Mouse (Mus musculus) Patski (cell line): ENCODE results near the gene Rassf1. TPM values are rescaled to one million over a fixed set of nuclear protein-coding genes. Genes with fewer than 3 reads are reported as not detected.

Source experiments
- ATAC-seq: fragments of 100-300 bp; one replicate; pipeline ENCODE4 v1.8.0; 2021
- CTCF ChIA-PET: fragments of 350-600 bp; sonication (Branson Sonifier 250); formaldehyde crosslinking; loops from one replicate; lab custom pipeline; 2022; ENCODE audit warnings: inconsistent platforms; lab: Charles Lee
- POLR2A ChIA-PET: fragments of 350-600 bp; sonication (Branson Sonifier 250); formaldehyde crosslinking; loops from one replicate; lab custom pipeline; 2022; ENCODE audit warnings: antibody characterized with exemption, inconsistent platforms; lab: Charles Lee
- DNase-seq: peaks from one replicate; pipeline ENCODE4 v3.0.0-alpha.2; 2011; ENCODE audit warnings: low read depth, low spot score
- H3K27me3 ChIP-seq: fragments of 371-371 bp; one replicate; pipeline ENCODE4 v1.5.1; 2021
- CTCF ChIP-seq: fragments of 100-300 bp; IDR thresholded peaks from one replicate; pipeline ENCODE4 v1.5.1; 2021
- in situ Hi-C: fragments of 300-500 bp; cut with MboI; formaldehyde crosslinking; loops from 3 replicates; pipeline ENCODE4 v1.11.1; 2018; ENCODE audit warnings: low pct_unique_long_range_greater_than_20kb, mixed read lengths
- polyA plus RNA-seq: library from polyadenylated mRNA; unstranded; gene quantifications from one replicate; pipeline ENCODE4 v1.2.3, GENCODE M21; 2021

The Rassf1 gene
- polyA plus RNA-seq, 1 experiment from 2014 or later: 51.8 TPM

DNA sequence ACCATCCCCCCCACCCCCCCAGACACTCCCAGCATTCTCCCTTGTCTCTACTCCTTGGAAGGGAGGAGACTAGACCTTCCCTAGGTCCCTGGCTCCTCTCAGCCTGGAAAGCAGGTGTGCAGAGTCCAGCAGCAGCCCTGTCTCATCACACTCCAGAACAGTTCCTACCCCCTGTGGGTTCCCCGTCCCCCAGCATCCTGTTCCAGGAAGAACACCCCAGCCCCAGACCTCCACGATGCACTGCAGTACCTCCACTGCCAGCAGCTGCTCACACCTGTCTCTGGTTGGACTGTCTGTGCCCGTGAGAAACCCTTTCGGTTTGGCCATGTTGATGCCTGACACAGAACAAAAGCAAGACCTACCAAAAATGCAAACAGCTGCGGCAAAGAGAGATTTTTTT lies 30.2 kb upstream of the Rassf1 start:
- in situ Hi-C loops: no loop called here
- TF ChIP-seq CTCF: no peak
- peaks cover 36% of the 10 kb centered on the region for H3K27me3 ChIP-seq
- DNase-seq: no peak
- POLR2A ChIA-PET: no interaction called here
- CTCF ChIA-PET: no interaction called here
- no peak for ATAC-seq

DNA sequence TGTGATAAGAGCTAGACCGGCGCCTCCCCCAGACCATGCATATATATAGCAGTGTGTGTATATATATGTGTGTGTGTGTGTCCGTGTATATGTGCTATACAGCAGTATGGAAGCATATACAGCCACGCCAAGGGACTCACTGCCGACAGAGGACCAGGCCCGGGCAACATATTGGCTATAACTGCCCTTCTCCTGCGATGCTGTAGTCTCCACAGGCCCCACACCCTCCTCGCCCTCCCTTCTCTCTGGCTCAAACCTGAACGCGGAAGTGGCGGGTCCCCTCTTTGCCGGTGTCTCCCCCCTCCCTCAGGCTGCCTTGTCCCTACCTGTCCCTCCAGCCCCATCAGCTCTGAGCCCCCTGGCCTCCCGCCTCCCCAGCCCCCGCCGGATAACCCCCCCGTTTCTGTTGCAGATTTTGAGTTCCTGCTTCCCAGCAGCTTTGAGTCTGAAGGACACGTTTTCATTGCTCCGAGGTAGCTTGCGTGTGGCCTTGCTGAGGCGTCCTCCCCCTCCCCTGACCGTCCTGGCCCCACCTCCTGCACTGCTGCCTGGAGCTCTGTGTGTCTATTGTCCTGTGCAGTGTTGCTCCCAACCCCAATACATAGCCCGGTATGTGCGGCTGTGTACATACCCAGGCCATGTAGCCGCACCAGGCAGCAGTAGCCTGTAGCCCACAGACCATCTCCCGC lies 29.5 kb upstream of the Rassf1 start:
- in situ Hi-C loops: no loop called here
- ChIA-PET POLR2A (no interaction called here), CTCF (no interaction called here)
- ATAC-seq (no peak), DNase-seq (no peak)
- no peak for TF ChIP-seq CTCF
- peaks cover 42% of the 10 kb centered on the region for H3K27me3 ChIP-seq

- ChIA-PET CTCF (no interaction called here), POLR2A (no interaction called here)
- no peak for ATAC-seq
- no peak for TF ChIP-seq CTCF
- H3K27me3 ChIP-seq: peaks cover 44% of the 10 kb centered on the region
- in situ Hi-C loops: no loop called here
- DNase-seq: no peak
Measured at GRCm38 (mm10) chr9:107522400-107522711, 29.0 kb upstream of the Rassf1 start.

- POLR2A ChIA-PET: no interaction called here
- ATAC-seq: no peak
- in situ Hi-C loops: loop anchor here (25.0 kb wide), 1 partner anchor 839 kb away; the partner anchor contains the start of gene Tex264
- DNase-seq: no peak
- no peak for TF ChIP-seq CTCF
- peaks cover 32% of the 10 kb centered on the region for H3K27me3 ChIP-seq
- CTCF ChIA-PET: no interaction called here
Measured at GRCm38 (mm10) chr9:107526198-107527026, 24.9 kb upstream of the Rassf1 start.

DNA sequence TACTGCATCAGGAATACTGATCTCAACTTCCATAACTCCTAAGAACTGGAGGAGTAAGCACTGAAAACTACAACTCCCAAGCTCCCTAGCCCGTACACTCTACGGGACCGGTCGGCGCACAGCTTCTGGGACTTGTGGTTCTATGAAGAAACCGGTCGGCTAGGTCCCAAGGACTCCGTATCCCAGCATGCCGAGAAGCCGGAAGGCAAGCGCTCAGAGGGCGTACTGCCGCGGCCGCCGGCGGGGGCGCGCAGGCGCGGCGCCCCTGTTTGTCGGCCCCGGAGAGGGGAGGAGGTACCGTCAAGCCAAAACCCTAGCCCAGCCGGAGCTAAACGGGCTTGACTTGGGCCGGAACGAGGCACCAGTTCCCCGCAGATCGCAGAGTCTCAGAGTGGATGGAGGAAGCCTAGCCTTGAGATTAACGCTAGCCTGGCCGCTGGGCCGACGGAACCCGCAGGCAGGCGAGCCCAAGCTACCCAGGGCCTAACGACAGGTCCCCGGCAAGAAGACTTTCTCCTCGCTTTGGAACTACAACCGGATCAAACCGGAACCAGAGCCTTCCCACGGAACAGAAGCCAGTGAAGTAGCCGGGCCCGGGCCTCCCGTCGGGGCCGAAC lies 17.5 kb upstream of the Rassf1 start, which contains the start of gene Tmem115:
Tmem115 (plus strand) TSS at position 155 of the 617 bp plus-strand sequence.
- in situ Hi-C loops: loop anchor here (25.0 kb wide), 1 partner anchor 847 kb away; the partner anchor contains the start of gene Tex264
- ChIA-PET POLR2A (no interaction called here), CTCF (no interaction called here)
- DNase-seq: peak; percentile 86
- TF ChIP-seq CTCF: no peak
- ATAC-seq: peak; percentile 97
- no peaks in the 10 kb centered on the region for H3K27me3 ChIP-seq

DNA sequence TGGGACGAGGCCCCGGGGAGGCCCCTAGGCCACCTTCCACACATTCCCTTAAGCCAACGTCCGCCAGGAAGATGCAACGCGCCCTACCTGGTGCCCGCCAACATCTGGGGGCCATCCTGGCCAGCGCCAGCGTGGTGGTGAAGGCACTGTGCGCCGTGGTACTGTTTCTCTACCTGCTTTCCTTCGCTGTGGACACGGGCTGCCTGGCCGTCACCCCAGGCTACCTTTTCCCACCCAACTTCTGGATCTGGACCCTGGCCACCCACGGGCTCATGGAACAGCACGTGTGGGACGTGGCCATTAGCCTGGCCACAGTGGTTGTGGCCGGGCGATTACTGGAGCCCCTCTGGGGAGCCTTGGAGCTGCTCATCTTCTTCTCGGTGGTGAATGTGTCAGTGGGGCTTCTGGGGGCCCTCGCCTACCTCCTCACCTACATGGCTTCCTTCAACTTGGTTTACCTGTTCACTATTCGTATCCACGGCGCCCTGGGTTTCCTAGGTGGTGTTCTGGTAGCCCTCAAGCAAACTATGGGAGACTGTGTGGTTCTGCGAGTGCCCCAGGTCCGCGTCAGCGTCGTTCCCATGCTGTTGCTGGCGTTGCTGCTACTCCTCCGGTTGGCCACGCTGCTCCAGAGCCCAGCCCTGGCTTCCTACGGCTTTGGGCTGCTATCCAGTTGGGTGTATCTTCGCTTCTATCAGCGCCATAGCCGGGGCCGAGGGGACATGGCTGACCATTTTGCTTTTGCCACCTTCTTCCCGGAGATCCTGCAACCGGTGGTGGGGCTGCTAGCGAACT lies 16.8 kb upstream of the Rassf1 start:
- TF ChIP-seq CTCF: no peak
- ChIA-PET CTCF (no interaction called here), POLR2A (no interaction called here)
- in situ Hi-C loops: loop anchor here (25.0 kb wide), 1 partner anchor 847 kb away; the partner anchor contains the start of gene Tex264
- DNase-seq (no peak), ATAC-seq (peak; percentile 10)
- no peaks in the 10 kb centered on the region for H3K27me3 ChIP-seq

DNA sequence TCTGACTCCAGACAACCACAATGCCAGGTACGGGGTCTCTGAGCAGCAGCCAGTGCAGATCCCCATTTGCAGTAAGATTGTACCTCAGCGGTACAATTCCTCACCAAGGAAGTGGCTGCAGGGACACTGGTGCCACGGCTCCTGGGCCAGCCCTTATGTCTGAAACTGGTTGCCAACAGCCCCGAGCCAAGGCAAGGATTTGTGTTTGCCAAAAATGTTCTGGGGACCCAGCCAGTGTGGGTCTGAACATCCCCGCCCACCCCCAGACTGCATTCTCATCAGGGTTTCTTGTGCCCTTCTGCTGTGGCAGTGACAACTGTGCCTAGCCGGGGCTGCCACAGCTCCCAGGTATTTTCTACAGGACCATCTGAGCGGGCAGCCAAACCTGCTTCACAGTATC lies 13.1 kb upstream of the Rassf1 start:
- ChIA-PET CTCF (no interaction called here), POLR2A (no interaction called here)
- no peaks in the 10 kb centered on the region for H3K27me3 ChIP-seq
- TF ChIP-seq CTCF: no peak
- ATAC-seq: no peak
- no peak for DNase-seq
- in situ Hi-C loops: loop anchor here (25.0 kb wide), 1 partner anchor 851 kb away; the partner anchor contains the start of gene Tex264

GRCm38 (mm10) chr9:107538711-107539110 lies 12.6 kb upstream of the Rassf1 start:
- ChIA-PET CTCF (interaction anchor here (1.4 kb wide), 1 partner anchor 10 kb away, joined by 3 read pairs; no protein-coding TSS in a partner anchor), POLR2A (interaction anchor here (0.7 kb wide), 1 partner anchor 217 kb away, joined by 3 read pairs; no protein-coding TSS in a partner anchor)
- no peak for ATAC-seq
- in situ Hi-C loops: loop anchor here (25.0 kb wide), 1 partner anchor 851 kb away; the partner anchor contains the start of gene Tex264
- DNase-seq: no peak
- TF ChIP-seq CTCF: no peak
- H3K27me3 ChIP-seq: no peaks in the 10 kb centered on the region

DNA sequence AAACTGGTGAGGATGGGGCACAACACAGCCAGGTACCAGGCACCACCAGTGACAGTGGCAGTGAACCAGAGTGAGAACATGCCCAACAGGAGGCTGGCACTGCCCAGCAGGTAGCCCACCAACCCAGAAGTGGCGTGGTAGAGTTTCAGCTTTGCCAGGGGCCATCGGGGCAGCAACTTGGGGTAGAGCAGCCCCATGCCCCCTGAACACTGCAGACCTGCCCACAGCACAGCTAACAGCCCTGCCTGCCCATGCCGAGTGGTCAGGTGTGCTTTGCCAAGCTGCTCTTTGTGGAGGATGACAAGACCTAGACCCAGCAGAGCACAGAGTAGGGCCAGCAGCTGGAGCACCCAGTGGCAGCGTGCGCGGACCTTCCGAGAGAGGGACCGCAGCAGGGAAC lies 11.4 kb upstream of the Rassf1 start:
- no peak for ATAC-seq
- POLR2A ChIA-PET: no interaction called here
- CTCF ChIA-PET: interaction anchor here (1.4 kb wide), 1 partner anchor 9 kb away, joined by 3 read pairs; no protein-coding TSS in a partner anchor
- in situ Hi-C loops: loop anchor here (25.0 kb wide), 1 partner anchor 853 kb away; the partner anchor contains the start of gene Tex264
- H3K27me3 ChIP-seq: no peaks in the 10 kb centered on the region
- DNase-seq: no peak
- no peak for TF ChIP-seq CTCF

- TF ChIP-seq CTCF: no peak
- no peaks in the 10 kb centered on the region for H3K27me3 ChIP-seq
- CTCF ChIA-PET: no interaction called here
- POLR2A ChIA-PET: interaction anchor here (2.0 kb wide), 1 partner anchor 14 kb away, joined by 10 read pairs; no protein-coding TSS in a partner anchor
- DNase-seq (no peak), ATAC-seq (no peak)
- in situ Hi-C loops: loop anchor here (25.0 kb wide), 1 partner anchor 853 kb away; the partner anchor contains the start of gene Tex264
Measured at GRCm38 (mm10) chr9:107540420-107540819, 10.9 kb upstream of the Rassf1 start.
